Mouse (Mus musculus) spleen, adult 2 months (tissue): ENCODE measurements around the gene Polr2m. TPM values are rescaled to one million over a fixed set of nuclear protein-coding genes. Genes with fewer than 3 reads are reported as not detected.
A peak's percentile ranks its signal among the peaks of the same experiment; 100 is the strongest.
"Not testable (repeated sequence)": the region's sequence is repeated elsewhere in the genome, so short reads cannot be mapped to it uniquely, and the experiment has no call there.

Experiments used
- DNase-seq, 2 experiments: peaks; one replicate each; pipeline versions ENCODE4 v3.0.0 to v3.0.0-alpha.2; 2012 to 2021; ENCODE audit warnings: low spot score in 2 of 2, low read depth in 1 of 2
- H3K27ac ChIP-seq: fragments of 200-500 bp; 2 replicates; pipeline ENCODE4 v1.5.1; 2012; ENCODE audit warnings: low read length, inconsistent platforms; ENCODE audit not compliant: insufficient read depth
- H3K27me3 ChIP-seq: fragments of 200-500 bp; 2 replicates; pipeline ENCODE4 v1.6.1; 2012; ENCODE audit warnings: mild to moderate bottlenecking, moderate library complexity, low read length, inconsistent platforms; ENCODE audit not compliant: control insufficient read depth, insufficient read depth
- H3K36me3 ChIP-seq: fragments of 200-500 bp; 2 replicates; pipeline ENCODE4 v1.6.1; 2012; ENCODE audit warnings: mild to moderate bottlenecking, low read length, inconsistent platforms; ENCODE audit not compliant: control insufficient read depth, insufficient read depth
- H3K4me1 ChIP-seq: fragments of 200-500 bp; 2 replicates; pipeline ENCODE4 v1.6.1; 2011; ENCODE audit warnings: inconsistent platforms; ENCODE audit not compliant: control insufficient read depth, insufficient read depth, insufficient read length
- H3K4me3 ChIP-seq: fragments of 200-500 bp; 2 replicates; pipeline ENCODE4 v1.5.1; 2011; ENCODE audit warnings: mild to moderate bottlenecking, inconsistent platforms; ENCODE audit not compliant: insufficient read depth, insufficient read length; ENCODE audit errors: extremely low read depth
- CTCF ChIP-seq: fragments of 200-500 bp; IDR thresholded peaks from 2 replicates; pipeline ENCODE4 v1.5.1; 2011; ENCODE audit warnings: mild to moderate bottlenecking, inconsistent platforms; ENCODE audit not compliant: insufficient read depth, insufficient read length, insufficient replicate concordance; ENCODE audit errors: extremely low read depth
- POLR2A ChIP-seq: fragments of 200-500 bp; IDR thresholded peaks from 2 replicates; pipeline ENCODE4 v1.6.1; 2011; ENCODE audit warnings: low read depth, low read length, inconsistent platforms
- WGBS: fragments of 180-500 bp; shearing (Covaris S2); methylation state at CpG from one replicate; pipeline ENCODE4 v1.1.7; 2018; 5-methylcytosine and 5-hydroxymethylcytosine counted together
- polyA plus RNA-seq: library from polyadenylated mRNA; depleted of rRNA; stranded (reverse); fragments of >200 nt; gene quantifications from 2 replicates; pipeline ENCODE4 v1.2.3, GENCODE M21; 2012

The Polr2m gene
- polyA plus RNA-seq, 1 experiment, result 333 TPM

GRCm38 (mm10) chr9:71492296-71493025 is 6.7 kb upstream of the Polr2m start:
- WGBS, result 88% methylated on average over 15 of the region's 15 CpGs
- Histone ChIP-seq H3K36me3 (no peaks in the 10 kb centered on the region), H3K27ac (no peak overlapping the region), H3K4me1 (no peaks in the 10 kb centered on the region), H3K4me3 (no peak overlapping the region), H3K27me3 (no peaks in the 10 kb centered on the region)
- TF ChIP-seq CTCF, result no peak
- DNase-seq, result no peak

DNA sequence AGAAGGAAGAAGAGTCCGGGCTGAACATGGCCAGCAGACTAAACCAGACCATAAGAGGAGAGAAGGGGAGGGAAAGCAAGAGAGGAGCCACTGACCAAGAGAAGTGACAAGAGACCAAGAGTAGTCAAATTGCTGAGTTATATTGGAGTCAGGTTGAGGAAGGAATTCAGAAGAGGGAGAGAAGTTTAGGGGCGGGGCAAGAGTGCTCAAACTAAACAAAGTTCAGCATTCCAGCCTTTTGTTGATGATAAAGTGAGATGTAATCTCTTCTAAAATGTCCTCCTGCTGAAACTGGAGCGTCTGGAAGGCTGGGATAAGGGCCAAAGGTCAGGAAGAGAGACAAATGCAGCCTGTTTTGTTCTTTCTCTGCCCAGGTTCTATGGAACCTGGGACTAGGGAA is 4.3 kb upstream of the Polr2m start:
- DNase-seq, result no peak
- H3K4me3 ChIP-seq, result no peak overlapping the region
- H3K27me3 ChIP-seq, result no peaks in the 10 kb centered on the region
- 86% methylated on average over 3 of the region's 3 CpGs for WGBS
- no peaks in the 10 kb centered on the region for H3K36me3 ChIP-seq
- no peaks in the 10 kb centered on the region for H3K4me1 ChIP-seq
- TF ChIP-seq CTCF, result no peak
- no peak for TF ChIP-seq POLR2A
- H3K27ac ChIP-seq, result no peak overlapping the region

- DNase-seq, result no peak
- Histone ChIP-seq H3K4me3 (peak overlapping the region; percentile 92), H3K27ac (no peak overlapping the region), H3K36me3 (peaks cover 21% of the 10 kb centered on the region), H3K4me1 (peaks cover 6% of the 10 kb centered on the region), H3K27me3 (no peaks in the 10 kb centered on the region)
- WGBS, result 46% methylated on average over 7 of the region's 7 CpGs
- no peak for TF ChIP-seq POLR2A
- no peak for TF ChIP-seq CTCF
Measured at GRCm38 (mm10) chr9:71486127-71486526, 392 bp upstream of the Polr2m start.

GRCm38 (mm10) chr9:71484871-71485474 is 762 bp downstream of the Polr2m start:
- 1% methylated on average over 14 of the region's 14 CpGs for WGBS
- Histone ChIP-seq H3K4me1 (peaks cover 6% of the 10 kb centered on the region), H3K36me3 (peaks cover 32% of the 10 kb centered on the region), H3K27me3 (no peaks in the 10 kb centered on the region), H3K27ac (peak overlapping the region; percentile 88), H3K4me3 (peak overlapping the region; percentile 92)
- TF ChIP-seq CTCF, result no peak
- no peak for TF ChIP-seq POLR2A
- DNase-seq, result no peak

GRCm38 (mm10) chr9:71483872-71484271 is 1.9 kb downstream of the Polr2m start:
- H3K27me3 ChIP-seq, H3K4me3 ChIP-seq, H3K4me1 ChIP-seq, H3K27ac ChIP-seq: not testable (repeated sequence)
- peaks cover 43% of the 10 kb centered on the region for H3K36me3 ChIP-seq
- 55% methylated on average over 7 of the region's 7 CpGs for WGBS
- peak; percentile 6 to 38 for DNase-seq

- Histone ChIP-seq H3K27me3 (no peaks in the 10 kb centered on the region), H3K27ac (no peak overlapping the region), H3K4me1 (peaks cover 6% of the 10 kb centered on the region), H3K4me3 (no peak overlapping the region), H3K36me3 (peaks cover 66% of the 10 kb centered on the region)
- 81% methylated on average over 2 of the region's 2 CpGs for WGBS
- TF ChIP-seq POLR2A (no peak), CTCF (no peak)
- no peak for DNase-seq
Measured at GRCm38 (mm10) chr9:71480305-71480704, 5.4 kb downstream of the Polr2m start.

GRCm38 (mm10) chr9:71479413-71479812 is 6.3 kb downstream of the Polr2m start:
- DNase-seq, result no peak
- peaks cover 6% of the 10 kb centered on the region; the same call in 1 of the 2 replicates for H3K4me1 ChIP-seq
- H3K27me3 ChIP-seq, result no peaks in the 10 kb centered on the region
- peaks cover 68% of the 10 kb centered on the region for H3K36me3 ChIP-seq
- TF ChIP-seq POLR2A (no peak), CTCF (no peak)
- H3K27ac ChIP-seq, result no peak overlapping the region
- no peak overlapping the region for H3K4me3 ChIP-seq
- WGBS, result 97% methylated on average over 9 of the region's 9 CpGs
